Mouse (Mus musculus) erythroblast, embryonic 14.5 days (primary cell): ENCODE measurements around the gene Sycn. TPM values are rescaled to one million over a fixed set of nuclear protein-coding genes. Genes with fewer than 3 reads are reported as not detected.
"Not testable (repeated sequence)": the region's sequence is repeated elsewhere in the genome, so short reads cannot be mapped to it uniquely, and the experiment has no call there.

Experiments
- H3K27me3 ChIP-seq: 2 replicates; pipeline ENCODE4 v1.6.1; 2012; ENCODE audit warnings: inconsistent platforms; ENCODE audit not compliant: control insufficient read depth
- H3K36me3 ChIP-seq: 2 replicates; pipeline ENCODE4 v1.6.1; 2012; ENCODE audit warnings: mild to moderate bottlenecking, inconsistent platforms; ENCODE audit not compliant: control insufficient read depth
- H3K4me1 ChIP-seq: 2 replicates; pipeline ENCODE4 v1.6.1; 2012; ENCODE audit warnings: inconsistent platforms; ENCODE audit not compliant: control insufficient read depth
- H3K4me3 ChIP-seq: replicated peaks from 2 replicates; pipeline ENCODE3; 2012; ENCODE audit warnings: moderate library complexity, mild to moderate bottlenecking, inconsistent platforms
- H3K9me3 ChIP-seq: 2 replicates; pipeline ENCODE4 v1.6.1; 2012; ENCODE audit warnings: low read length, inconsistent platforms, mixed read lengths; ENCODE audit not compliant: control insufficient read depth
- GATA1 ChIP-seq: IDR thresholded peaks from 2 replicates; pipeline ENCODE4 v1.6.1; 2012; ENCODE audit warnings: low read length, inconsistent platforms, mixed read lengths
- TAL1 ChIP-seq: IDR thresholded peaks from 3 replicates; pipeline ENCODE4 v1.6.1; 2012; ENCODE audit warnings: low read length, inconsistent platforms, mixed read lengths
- polyA plus RNA-seq: library from polyadenylated mRNA; stranded (reverse); fragments of >175 nt; gene quantifications from 2 replicates; pipeline ENCODE4 v1.2.3, GENCODE M21; 2012

The Sycn gene
- polyA plus RNA-seq, 1 experiment, result not detected

GRCm38 (mm10) chr7:28532005-28532404 lies 8.7 kb upstream of the Sycn start:
- Histone ChIP-seq H3K4me3 (no peak overlapping the region), H3K4me1 (peaks cover 7% of the 10 kb centered on the region), H3K9me3 (no peaks in the 10 kb centered on the region), H3K27me3 (no peaks in the 10 kb centered on the region), H3K36me3 (no peaks in the 10 kb centered on the region)
- no peak for TF ChIP-seq TAL1
- no peak for TF ChIP-seq GATA1

GRCm38 (mm10) chr7:28538886-28539285 lies 1.8 kb upstream of the Sycn start:
- H3K36me3 ChIP-seq, H3K9me3 ChIP-seq, H3K27me3 ChIP-seq, H3K4me1 ChIP-seq, H3K4me3 ChIP-seq: not testable (repeated sequence)

- Histone ChIP-seq H3K4me1 (no peaks in the 10 kb centered on the region; the same call in none of the 2 replicates), H3K4me3 (no peak overlapping the region), H3K9me3 (no peaks in the 10 kb centered on the region), H3K36me3 (no peaks in the 10 kb centered on the region), H3K27me3 (peaks cover 52% of the 10 kb centered on the region)
- TF ChIP-seq TAL1, result no peak
These were observed 3.4 kb downstream of the Sycn start for GRCm38 (mm10) chr7:28544051-28544601.

GRCm38 (mm10) chr7:28545048-28545890 lies 4.6 kb downstream of the Sycn start:
- Histone ChIP-seq H3K36me3 (no peaks in the 10 kb centered on the region), H3K27me3 (peaks cover 52% of the 10 kb centered on the region), H3K4me3 (no peak overlapping the region)

GRCm38 (mm10) chr7:28545891-28546210 lies 5.2 kb downstream of the Sycn start:
- TF ChIP-seq GATA1 (no peak), TAL1 (no peak)
- Histone ChIP-seq H3K36me3 (no peaks in the 10 kb centered on the region), H3K9me3 (no peaks in the 10 kb centered on the region), H3K4me1 (no peaks in the 10 kb centered on the region; the same call in none of the 2 replicates), H3K4me3 (no peak overlapping the region), H3K27me3 (peaks cover 52% of the 10 kb centered on the region)

More at GRCm38 (mm10) chr7:28545048-28545890, 4.6 kb downstream of the Sycn start:
- Histone ChIP-seq H3K9me3 (no peaks in the 10 kb centered on the region), H3K4me1 (no peaks in the 10 kb centered on the region; the same call in none of the 2 replicates)
- TF ChIP-seq TAL1, result no peak
- no peak for TF ChIP-seq GATA1

GRCm38 (mm10) chr7:28546649-28547048 lies 6.0 kb downstream of the Sycn start:
- Histone ChIP-seq H3K4me3 (no peak overlapping the region), H3K4me1 (no peaks in the 10 kb centered on the region; the same call in none of the 2 replicates), H3K27me3 (peaks cover 52% of the 10 kb centered on the region), H3K9me3 (no peaks in the 10 kb centered on the region), H3K36me3 (no peaks in the 10 kb centered on the region)
- no peak for TF ChIP-seq GATA1
- no peak for TF ChIP-seq TAL1

- Histone ChIP-seq H3K4me1 (no peaks in the 10 kb centered on the region; the same call in none of the 2 replicates), H3K36me3 (no peaks in the 10 kb centered on the region), H3K9me3 (0 out of 2 replicates have a peak, but pooled peaks cover under 1% of the 10 kb centered on the region), H3K27me3 (peaks cover 52% of the 10 kb centered on the region), H3K4me3 (no peak within 1 kb of the TSS)
- no peak for TF ChIP-seq GATA1
- TF ChIP-seq TAL1, result no peak
These were observed 6.5 kb downstream of the Sycn start, which contains the start of gene Nccrp1 for GRCm38 (mm10) chr7:28547154-28547553. Nccrp1 (minus strand) TSS chr7:28547254.

- no peaks in the 10 kb centered on the region for H3K36me3 ChIP-seq
- TF ChIP-seq TAL1 (no peak), GATA1 (no peak)
- no peak overlapping the region for H3K4me3 ChIP-seq
- 0 out of 2 replicates have a peak, but pooled peaks cover 3% of the 10 kb centered on the region for H3K9me3 ChIP-seq
- H3K27me3 ChIP-seq, result peaks cover 52% of the 10 kb centered on the region
- no peaks in the 10 kb centered on the region; the same call in none of the 2 replicates for H3K4me1 ChIP-seq
These were observed 6.9 kb downstream of the Sycn start for GRCm38 (mm10) chr7:28547628-28548027.

GRCm38 (mm10) chr7:28553076-28553475 lies 12.4 kb downstream of the Sycn start:
- Histone ChIP-seq H3K36me3 (peaks cover 7% of the 10 kb centered on the region), H3K4me3 (no peak overlapping the region), H3K4me1 (peaks cover 6% of the 10 kb centered on the region), H3K9me3 (0 out of 2 replicates have a peak, but pooled peaks cover 3% of the 10 kb centered on the region), H3K27me3 (peaks cover 7% of the 10 kb centered on the region)
- TF ChIP-seq GATA1 (no peak), TAL1 (no peak)
